Mouse (Mus musculus) retina, adult 2 months (tissue): ENCODE measurements around the gene Aggf1.

ENCODE experiments used
- DNase-seq: peaks from one replicate; pipeline ENCODE4 v3.0.0-alpha.2; 2012; ENCODE audit warnings: low read depth, low spot score

Gene Aggf1

GRCm38 (mm10) chr13:95332086-95332899 lies 42.9 kb downstream of the Aggf1 start:
- DNase-seq, result no peak

DNA sequence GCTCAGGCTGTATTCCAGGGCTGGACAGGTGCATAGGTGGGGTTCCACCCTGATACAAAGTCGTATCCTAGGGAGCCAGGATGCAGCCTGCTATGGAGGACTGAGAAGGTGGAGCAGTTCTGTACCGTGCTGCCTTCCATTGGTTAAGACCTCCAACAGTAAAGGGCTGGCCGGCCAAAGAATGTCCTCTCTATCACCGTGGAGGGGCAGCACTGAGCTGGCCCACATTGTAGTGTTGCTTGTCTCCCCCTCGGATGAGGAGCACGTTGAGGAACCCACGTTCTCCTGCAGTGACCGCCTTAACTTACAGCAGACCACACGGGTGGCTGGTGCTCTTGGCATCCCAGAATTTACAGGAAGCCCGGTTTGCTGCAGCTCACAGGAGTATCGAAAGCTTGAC lies 44.6 kb downstream of the Aggf1 start:
- no peak for DNase-seq

GRCm38 (mm10) chr13:95328767-95329166 lies 46.4 kb downstream of the Aggf1 start:
- DNase-seq, result no peak

DNA sequence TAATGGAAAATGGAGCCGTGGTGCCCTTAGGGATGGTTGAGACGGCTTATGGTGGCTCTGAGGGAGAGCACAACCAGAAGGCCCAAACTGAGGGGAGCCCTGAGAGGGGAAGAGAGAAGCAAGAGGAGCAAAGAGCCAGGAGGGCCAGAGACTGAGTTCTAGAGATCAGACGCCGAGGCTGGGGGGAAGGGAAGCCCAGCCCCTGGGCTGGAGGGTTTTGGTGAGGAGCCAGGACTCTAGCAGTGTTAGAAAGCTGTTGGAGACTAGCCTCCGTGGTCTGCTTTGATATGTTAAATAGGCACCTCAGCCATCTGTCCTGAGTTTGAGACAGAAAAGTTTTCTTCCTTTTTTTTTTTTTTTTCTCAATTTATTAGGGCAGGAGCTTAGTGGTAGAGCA lies 47.8 kb downstream of the Aggf1 start:
- DNase-seq, result no peak

DNA sequence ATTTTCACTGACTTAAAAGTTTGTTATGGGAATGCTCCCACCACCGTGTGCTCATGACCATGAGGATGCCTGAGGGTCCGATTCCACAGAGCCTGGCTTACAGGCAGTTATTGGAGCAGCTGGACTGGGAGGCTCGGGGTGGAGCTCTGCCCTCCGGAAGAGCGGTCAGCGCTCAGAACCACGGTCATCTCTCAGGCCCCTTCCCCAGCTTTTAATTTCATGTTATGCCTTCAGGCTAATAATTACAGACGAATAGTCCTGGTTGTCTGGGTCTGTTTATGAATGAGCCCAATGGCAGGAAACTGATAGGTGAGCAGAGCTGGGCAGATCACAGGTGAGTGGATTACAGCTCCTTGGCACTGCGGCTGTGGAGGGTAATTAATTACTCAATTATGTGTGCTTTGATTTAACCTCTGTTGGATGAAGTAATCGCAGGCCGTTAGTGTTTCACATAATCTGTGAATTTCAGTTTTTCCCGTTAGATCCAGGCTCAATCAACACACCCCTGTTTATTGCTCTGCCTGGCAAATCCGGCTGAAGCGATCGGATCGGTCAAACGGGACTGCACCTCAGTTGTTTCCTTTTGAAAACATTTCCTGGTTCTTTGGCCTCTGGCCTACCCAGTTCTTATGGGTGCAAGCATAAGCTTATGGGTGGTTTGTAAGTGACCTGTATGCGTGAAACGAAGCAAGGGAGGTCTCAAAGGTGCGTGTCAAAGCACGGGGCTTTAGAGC lies 48.4 kb downstream of the Aggf1 start:
- no peak for DNase-seq

GRCm38 (mm10) chr13:95325907-95326550 lies 49.1 kb downstream of the Aggf1 start:
- DNase-seq, result no peak

GRCm38 (mm10) chr13:95325080-95325906 lies 49.9 kb downstream of the Aggf1 start:
- no peak for DNase-seq

- no peak for DNase-seq
Measured at GRCm38 (mm10) chr13:95324626-95325079, 50.5 kb downstream of the Aggf1 start.

DNA sequence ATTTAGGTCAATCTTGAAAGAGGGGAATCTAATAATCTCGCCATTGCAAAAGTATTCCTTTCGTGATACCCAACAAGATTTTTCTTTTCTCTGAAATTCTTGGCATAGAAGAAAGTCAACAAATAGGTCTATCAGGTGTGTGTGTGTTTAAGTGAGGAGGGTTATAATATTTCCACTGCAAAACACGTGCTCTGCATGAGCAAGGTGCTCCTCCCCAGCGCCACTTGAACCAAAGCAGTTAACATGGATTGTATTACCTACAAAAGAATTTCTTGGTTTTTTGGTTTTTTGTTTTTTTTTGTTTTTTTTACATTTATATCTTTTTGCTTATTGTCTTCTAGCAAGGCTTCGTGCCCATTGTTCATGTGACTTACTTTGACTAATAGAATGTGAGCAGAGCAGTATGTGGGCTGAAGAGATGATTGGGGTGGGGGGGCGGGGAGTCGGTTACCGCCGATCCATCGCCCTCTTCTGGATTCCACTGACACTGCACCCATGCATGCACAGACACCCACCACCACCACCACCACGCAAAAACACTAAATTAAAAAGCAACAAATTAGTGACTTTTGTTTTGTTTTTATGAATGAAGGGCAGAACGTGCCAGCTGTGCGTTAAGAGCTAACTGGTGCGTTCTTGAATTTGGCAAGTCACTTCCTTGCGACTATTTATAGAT lies 51.1 kb downstream of the Aggf1 start:
- DNase-seq, result no peak

DNA sequence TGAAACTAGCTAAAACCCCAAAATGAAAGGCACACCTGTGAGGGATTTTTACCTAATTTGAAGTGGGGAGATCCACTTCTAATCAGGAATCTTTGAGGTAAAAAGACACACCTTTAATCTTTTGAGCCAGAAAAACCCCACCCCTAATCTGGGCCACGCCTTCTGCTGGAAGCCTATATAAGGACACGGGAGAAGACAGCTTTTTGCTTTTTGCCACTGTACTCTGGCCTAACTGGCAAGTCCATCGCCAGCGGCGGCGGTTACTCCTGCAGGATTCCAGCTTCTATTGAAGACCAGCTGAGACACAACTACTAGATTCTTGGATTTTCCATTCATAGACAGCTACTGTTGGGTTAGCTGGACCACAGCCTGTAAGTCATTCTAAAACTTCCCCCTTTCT lies 51.8 kb downstream of the Aggf1 start, which contains the start of gene Zbed3:
Gene Zbed3 (plus strand): TSS at position 213 of the 400 bp plus-strand sequence.
- DNase-seq, result no peak

- no peak for DNase-seq
Measured at GRCm38 (mm10) chr13:95320451-95320850, 54.7 kb downstream of the Aggf1 start.

GRCm38 (mm10) chr13:95319153-95319552 lies 56.0 kb downstream of the Aggf1 start:
- no peak for DNase-seq

GRCm38 (mm10) chr13:95312016-95312415 lies 63.1 kb downstream of the Aggf1 start:
- DNase-seq, result no peak

DNA sequence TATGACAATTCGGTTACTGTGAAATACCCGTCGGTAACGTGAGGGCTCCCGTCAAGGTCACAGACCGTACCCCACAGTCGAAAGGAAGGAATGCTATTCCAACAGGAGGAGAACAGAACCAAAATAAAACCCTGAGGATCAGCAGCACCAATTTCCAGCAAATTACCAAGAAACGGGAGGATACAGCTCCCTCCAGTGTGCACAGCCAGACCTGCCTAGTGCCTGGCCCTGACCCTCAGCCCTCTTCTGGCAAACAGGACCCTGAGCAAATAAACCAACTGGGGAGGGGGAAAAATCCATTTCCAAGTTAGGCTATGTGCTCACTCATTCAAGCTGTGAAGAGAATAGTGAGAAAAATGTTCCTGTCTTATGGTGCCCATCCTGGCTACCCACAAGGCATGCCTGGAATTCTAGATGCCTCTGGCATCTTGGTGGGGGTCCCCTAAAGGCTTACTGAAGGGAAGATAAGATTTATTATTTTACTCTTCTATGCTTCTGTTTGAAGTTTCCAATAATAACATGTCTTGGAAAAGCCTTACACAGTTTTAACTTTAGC lies 68.0 kb downstream of the Aggf1 start:
- DNase-seq, result no peak

- no peak for DNase-seq
Measured at GRCm38 (mm10) chr13:95306596-95306995, 68.6 kb downstream of the Aggf1 start.
